Mouse (Mus musculus) olfactory bulb, adult 2 months (tissue): Measurements from ENCODE around the gene Gm128.

Source experiments
- CTCF ChIP-seq: fragments of 200-500 bp; IDR thresholded peaks from 2 replicates; pipeline ENCODE4 v1.5.1; 2012; ENCODE audit warnings: low read depth, mild to moderate bottlenecking, low read length, moderate library complexity; ENCODE audit not compliant: insufficient read depth
- POLR2A ChIP-seq: fragments of 200-500 bp; IDR thresholded peaks from 2 replicates; pipeline ENCODE4 v1.6.1; 2012; ENCODE audit warnings: mild to moderate bottlenecking, low read depth, low read length, moderate library complexity; ENCODE audit not compliant: insufficient read depth

- TF ChIP-seq CTCF (no peak), POLR2A (no peak)
Observed at GRCm38 (mm10) chr3:95282865-95283588, 41.6 kb upstream of the Gm128 start.
